Mouse (Mus musculus) liver, postnatal 0 days (tissue): Measurements from ENCODE around the gene Stat5b.

Experiments used
- CTCF ChIP-seq: sonication (generic); IDR thresholded peaks from 2 replicates; pipeline ENCODE4 v1.5.1; 2016; ENCODE audit warnings: antibody characterized with exemption, low read depth
- EP300 ChIP-seq: IDR thresholded peaks from 2 replicates; pipeline ENCODE4 v1.6.1; 2016; ENCODE audit warnings: antibody characterized with exemption, low read depth, mild to moderate bottlenecking

GRCm38 (mm10) chr11:100848789-100849379, 1.6 kb downstream of the Stat5b start:
- TF ChIP-seq CTCF (no peak), EP300 (no peak)
